Mouse (Mus musculus): ENCODE results near the gene Lamb3. TPM values are rescaled to one million over a fixed set of nuclear protein-coding genes. Genes with fewer than 3 reads are reported as not detected.

The Lamb3 gene
- polyA plus RNA-seq, 1 experiment from 2014 or later: 0.59 TPM

DNA sequence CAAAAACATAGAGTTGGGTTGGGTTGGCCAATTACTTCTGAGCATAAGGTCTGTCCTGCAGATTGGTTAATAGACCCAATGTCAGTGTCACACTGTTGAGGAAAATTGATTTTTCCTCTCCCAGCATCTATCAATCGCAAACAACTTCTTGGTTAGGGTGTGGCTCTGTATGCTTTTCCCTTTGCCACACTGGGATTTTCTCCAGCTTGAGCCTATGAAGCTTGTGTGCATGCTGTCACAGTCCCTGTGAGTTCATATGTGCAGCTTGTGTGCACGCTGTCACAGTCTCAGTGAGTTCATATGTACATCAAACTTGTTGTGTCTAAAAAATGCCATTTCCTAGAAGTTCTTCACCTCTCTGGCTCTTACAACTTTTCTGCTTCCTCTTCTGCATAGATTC lies 99.3 kb downstream of the Lamb3 start:
- H3K9me3 ChIP-seq (replicated peaks): no peaks in the 10 kb centered on the region
- no peaks in the 10 kb centered on the region for H3K4me1 ChIP-seq
- no peak overlapping the region for H3K4me3 ChIP-seq (replicated peaks)
- H3K27me3 ChIP-seq (replicated peaks): no peaks in the 10 kb centered on the region
- no peak overlapping the region for H3K4me2 ChIP-seq
- no peak overlapping the region for H3K27ac ChIP-seq (replicated peaks)
- no peak overlapping the region for H3K9ac ChIP-seq (replicated peaks)
- WGBS: 93% methylated on average over 2 of the region's 2 CpGs
- H3K36me3 ChIP-seq: no peaks in the 10 kb centered on the region
- ATAC-seq (ENCODE audit: low FRiP score): no peak

DNA sequence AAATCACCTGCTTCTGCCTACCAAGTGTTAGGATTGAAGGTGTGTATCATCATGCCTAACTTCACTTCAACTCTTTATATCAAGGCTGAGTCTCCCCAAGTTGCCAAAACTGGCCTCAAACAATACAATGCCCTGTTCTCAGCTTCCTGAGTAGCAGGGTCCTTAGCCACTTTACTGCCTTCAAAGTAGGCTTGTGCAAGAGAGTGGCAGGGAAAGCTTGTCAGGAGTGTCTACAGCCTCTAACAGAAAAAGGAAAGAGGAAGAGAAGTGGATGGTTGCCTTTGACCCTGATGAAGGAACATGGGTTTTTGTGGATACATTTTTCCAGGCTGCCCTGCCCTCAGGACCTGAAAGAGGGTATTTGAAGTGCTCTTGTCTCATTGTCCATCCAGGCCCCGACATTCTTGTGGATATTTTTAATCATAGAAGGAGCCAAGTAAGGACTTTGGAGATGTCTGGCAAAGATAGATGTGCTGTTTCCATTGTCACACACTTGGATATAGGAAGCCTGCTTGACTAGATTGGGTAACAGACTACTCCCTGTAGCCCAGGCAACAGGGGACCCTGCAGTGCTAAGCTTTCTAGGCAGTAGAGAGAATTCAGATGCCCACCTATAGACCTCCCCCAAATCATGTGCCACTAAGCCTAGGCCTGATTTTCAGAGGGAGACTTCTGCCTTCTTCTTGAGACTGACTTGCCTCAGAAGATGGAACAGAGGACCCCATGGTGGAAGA lies 102.5 kb downstream of the Lamb3 start:
- H3K9ac ChIP-seq (replicated peaks): no peak overlapping the region
- no peak overlapping the region for H3K4me2 ChIP-seq
- 86% methylated on average over 1 of the region's 1 CpGs for WGBS
- ATAC-seq (ENCODE audit: low FRiP score): no peak
- no peaks in the 10 kb centered on the region for H3K27me3 ChIP-seq (replicated peaks)
- no peaks in the 10 kb centered on the region for H3K36me3 ChIP-seq
- no peaks in the 10 kb centered on the region for H3K9me3 ChIP-seq (replicated peaks)
- no peak overlapping the region for H3K4me3 ChIP-seq (replicated peaks)
- H3K27ac ChIP-seq (replicated peaks): no peak overlapping the region
- no peaks in the 10 kb centered on the region for H3K4me1 ChIP-seq

DNA sequence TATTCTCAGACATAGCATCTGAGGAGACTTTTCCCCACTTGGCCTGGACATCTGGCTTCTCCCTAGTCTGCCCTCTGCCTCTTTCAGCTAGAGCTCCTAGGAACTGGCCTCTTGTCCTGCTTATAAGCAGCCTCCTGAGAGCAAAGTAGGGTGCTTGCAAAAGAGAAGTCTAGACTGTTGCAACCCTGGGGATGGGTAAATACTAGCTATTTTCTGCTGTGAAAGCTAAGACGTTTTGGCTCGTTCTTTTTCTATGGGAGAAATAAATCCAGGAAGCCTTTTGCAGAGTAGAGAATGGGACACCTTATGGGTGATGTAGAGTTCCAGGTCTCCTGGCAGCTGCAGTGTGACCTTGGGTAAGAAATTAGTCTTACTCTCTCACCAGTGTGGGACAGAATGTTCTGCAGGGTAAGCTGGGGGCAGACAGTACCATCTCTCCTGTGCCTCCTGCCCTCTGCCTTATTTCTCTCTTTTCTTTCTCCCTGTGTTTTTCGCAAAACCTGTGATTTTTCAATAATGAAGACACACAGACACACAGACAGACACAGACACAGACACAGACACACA lies 103.1 kb downstream of the Lamb3 start:
- Histone ChIP-seq H3K4me1 (no peaks in the 10 kb centered on the region), H3K4me2 (no peak overlapping the region), H3K36me3 (no peaks in the 10 kb centered on the region), H3K9ac (replicated peaks) (no peak overlapping the region), H3K27ac (replicated peaks) (no peak overlapping the region), H3K4me3 (replicated peaks) (no peak overlapping the region), H3K27me3 (replicated peaks) (no peaks in the 10 kb centered on the region), H3K9me3 (replicated peaks) (no peaks in the 10 kb centered on the region)
- ATAC-seq (ENCODE audit: low FRiP score): no peak
- 86% methylated on average over 3 of the region's 3 CpGs for WGBS

DNA sequence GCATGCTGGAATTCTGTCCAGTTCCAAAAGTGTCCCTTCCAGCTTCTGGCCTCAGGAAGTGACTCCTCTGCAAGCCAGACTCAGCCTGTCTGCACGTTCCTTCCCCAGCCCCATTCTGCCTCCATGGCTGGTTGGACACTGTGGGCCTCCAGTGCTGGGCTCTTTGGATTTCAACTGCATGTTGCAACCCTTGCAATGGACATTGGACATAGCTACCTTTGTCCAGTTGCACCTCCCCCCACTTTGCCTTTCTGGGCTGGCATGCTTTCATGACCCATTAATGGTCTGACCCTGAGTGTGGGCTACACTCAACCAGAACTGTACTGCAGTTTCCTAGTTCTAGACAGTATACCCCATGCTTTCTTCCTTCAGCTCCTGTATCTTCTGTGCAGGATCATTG lies 104.1 kb downstream of the Lamb3 start:
- H3K27me3 ChIP-seq (replicated peaks): no peaks in the 10 kb centered on the region
- H3K9ac ChIP-seq (replicated peaks): no peak overlapping the region
- WGBS: 63% methylated on average over 1 of the region's 1 CpGs
- no peak for ATAC-seq (ENCODE audit: low FRiP score)
- H3K4me3 ChIP-seq (replicated peaks): no peak overlapping the region
- no peaks in the 10 kb centered on the region for H3K9me3 ChIP-seq (replicated peaks)
- H3K27ac ChIP-seq (replicated peaks): no peak overlapping the region
- H3K4me1 ChIP-seq: peaks cover 6% of the 10 kb centered on the region; the same call in 1 of the 2 replicates
- H3K36me3 ChIP-seq: no peaks in the 10 kb centered on the region
- no peak overlapping the region for H3K4me2 ChIP-seq

DNA sequence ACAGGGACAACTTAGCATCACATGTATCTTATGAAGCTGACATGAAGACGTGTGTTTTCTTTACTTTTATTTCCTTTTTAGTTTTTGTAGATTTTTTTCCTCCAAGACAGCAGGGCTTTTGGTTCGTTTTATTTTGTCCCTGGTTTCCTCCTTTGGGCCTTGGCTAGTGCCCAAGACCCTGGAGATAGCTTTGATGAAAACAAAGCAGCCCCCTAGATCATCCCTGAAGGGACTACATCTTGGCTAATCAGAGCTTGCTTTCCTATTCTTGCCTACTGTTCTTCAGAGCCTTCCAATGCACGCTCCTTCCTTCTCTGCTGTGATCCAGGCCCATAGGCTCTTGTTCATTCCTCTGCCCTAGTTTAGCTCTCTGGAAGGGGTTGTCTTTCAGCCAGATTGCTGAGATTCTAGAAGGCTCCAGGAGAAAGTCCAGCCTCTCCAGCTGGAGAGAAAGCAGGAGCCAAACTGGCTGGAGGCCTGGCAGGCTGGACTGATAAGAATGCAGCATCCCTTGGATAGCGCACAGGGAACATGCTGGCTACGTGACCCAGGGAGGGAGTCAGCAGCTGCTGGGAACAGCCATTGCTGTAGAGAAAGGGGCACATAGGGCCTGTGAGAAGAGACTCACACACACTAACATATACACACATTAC lies 108.3 kb downstream of the Lamb3 start:
- 71% methylated on average over 5 of the region's 5 CpGs for WGBS
- H3K36me3 ChIP-seq: no peaks in the 10 kb centered on the region
- no peak overlapping the region for H3K4me2 ChIP-seq
- ATAC-seq (ENCODE audit: low FRiP score): no peak
- peaks cover 11% of the 10 kb centered on the region; the same call in 1 of the 2 replicates for H3K4me1 ChIP-seq
- no peaks in the 10 kb centered on the region for H3K27me3 ChIP-seq (replicated peaks)
- no peak overlapping the region for H3K4me3 ChIP-seq (replicated peaks)
- H3K9me3 ChIP-seq (replicated peaks): no peaks in the 10 kb centered on the region
- H3K9ac ChIP-seq (replicated peaks): no peak overlapping the region
- no peak overlapping the region for H3K27ac ChIP-seq (replicated peaks)

DNA sequence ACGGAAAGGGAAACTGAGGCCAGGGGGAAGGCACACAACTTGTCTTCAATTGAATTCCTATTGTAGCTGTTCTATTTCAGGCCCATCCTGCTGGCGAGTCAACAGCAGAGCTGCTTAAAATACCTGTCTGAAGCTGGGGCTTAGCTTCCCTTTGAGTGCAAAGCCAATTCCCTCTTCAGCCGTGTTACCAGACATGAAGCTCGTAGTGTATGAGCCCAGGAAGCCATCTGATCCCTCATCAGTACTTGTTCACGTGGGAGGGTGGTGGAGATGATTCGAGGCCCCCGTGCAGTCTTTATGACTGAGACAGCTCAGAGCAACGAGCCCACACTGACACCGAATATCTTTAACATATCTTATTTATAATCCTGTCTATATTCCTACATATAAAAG lies 108.9 kb downstream of the Lamb3 start:
- H3K4me3 ChIP-seq (replicated peaks): no peak overlapping the region
- no peak overlapping the region for H3K27ac ChIP-seq (replicated peaks)
- WGBS: 70% methylated on average over 9 of the region's 9 CpGs
- no peaks in the 10 kb centered on the region for H3K27me3 ChIP-seq (replicated peaks)
- no peak overlapping the region for H3K9ac ChIP-seq (replicated peaks)
- no peak overlapping the region for H3K4me2 ChIP-seq
- no peaks in the 10 kb centered on the region for H3K9me3 ChIP-seq (replicated peaks)
- H3K36me3 ChIP-seq: no peaks in the 10 kb centered on the region
- ATAC-seq (ENCODE audit: low FRiP score): no peak
- peaks cover 11% of the 10 kb centered on the region; the same call in 1 of the 2 replicates for H3K4me1 ChIP-seq

DNA sequence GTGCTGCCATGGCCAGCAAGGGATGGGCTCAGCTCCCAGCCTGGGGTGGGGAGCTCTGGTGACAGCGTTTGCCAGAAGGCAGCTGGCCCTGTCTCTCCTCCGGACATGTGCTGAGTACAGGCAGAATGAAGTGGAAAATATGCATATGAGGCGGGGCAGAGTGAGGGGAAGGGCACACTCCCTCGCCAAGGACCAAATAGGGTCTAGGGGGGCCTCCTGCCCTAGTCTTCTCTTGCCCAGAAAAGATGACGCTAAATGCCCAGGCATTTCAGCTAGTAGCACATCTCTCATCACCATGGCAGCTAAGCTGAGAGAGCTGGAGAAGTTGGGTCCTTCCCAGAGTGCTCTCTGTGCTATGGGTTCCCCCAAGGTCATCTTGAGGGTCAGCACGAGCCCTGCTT lies 109.7 kb downstream of the Lamb3 start:
- 43% methylated on average over 6 of the region's 6 CpGs for WGBS
- no peak overlapping the region for H3K27ac ChIP-seq (replicated peaks)
- no peak overlapping the region for H3K9ac ChIP-seq (replicated peaks)
- no peaks in the 10 kb centered on the region for H3K9me3 ChIP-seq (replicated peaks)
- peaks cover 11% of the 10 kb centered on the region; the same call in 1 of the 2 replicates for H3K4me1 ChIP-seq
- H3K27me3 ChIP-seq (replicated peaks): no peaks in the 10 kb centered on the region
- ATAC-seq (ENCODE audit: low FRiP score): no peak
- H3K4me2 ChIP-seq: no peak overlapping the region
- H3K36me3 ChIP-seq: no peaks in the 10 kb centered on the region
- no peak overlapping the region for H3K4me3 ChIP-seq (replicated peaks)

DNA sequence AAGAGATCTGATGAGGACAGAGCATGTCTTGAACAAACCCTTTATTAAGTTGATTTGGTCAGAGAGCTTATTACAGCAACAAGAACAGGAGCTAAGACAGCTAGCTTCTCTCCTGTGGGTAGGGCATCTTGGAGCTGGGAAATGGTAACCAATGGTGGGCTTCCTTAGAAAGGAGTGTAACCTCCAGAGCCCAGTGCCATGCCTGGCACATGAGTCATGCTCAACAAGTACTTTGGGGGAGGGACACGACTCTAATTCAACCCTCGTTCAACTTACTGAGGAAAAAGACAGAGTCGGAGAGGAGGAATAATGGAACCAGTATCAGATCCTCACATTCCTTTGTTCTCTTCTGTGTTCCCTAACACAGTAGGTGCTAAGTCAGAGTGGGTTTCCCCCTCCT lies 112.2 kb downstream of the Lamb3 start:
- Histone ChIP-seq H3K27ac (replicated peaks) (no peak overlapping the region), H3K27me3 (replicated peaks) (no peaks in the 10 kb centered on the region), H3K4me3 (replicated peaks) (no peak overlapping the region), H3K4me2 (no peak overlapping the region), H3K9me3 (replicated peaks) (no peaks in the 10 kb centered on the region), H3K9ac (replicated peaks) (no peak overlapping the region), H3K36me3 (no peaks in the 10 kb centered on the region), H3K4me1 (peaks cover 11% of the 10 kb centered on the region; the same call in 1 of the 2 replicates)
- 54% methylated on average over 3 of the region's 3 CpGs for WGBS
- ATAC-seq (ENCODE audit: low FRiP score): no peak

DNA sequence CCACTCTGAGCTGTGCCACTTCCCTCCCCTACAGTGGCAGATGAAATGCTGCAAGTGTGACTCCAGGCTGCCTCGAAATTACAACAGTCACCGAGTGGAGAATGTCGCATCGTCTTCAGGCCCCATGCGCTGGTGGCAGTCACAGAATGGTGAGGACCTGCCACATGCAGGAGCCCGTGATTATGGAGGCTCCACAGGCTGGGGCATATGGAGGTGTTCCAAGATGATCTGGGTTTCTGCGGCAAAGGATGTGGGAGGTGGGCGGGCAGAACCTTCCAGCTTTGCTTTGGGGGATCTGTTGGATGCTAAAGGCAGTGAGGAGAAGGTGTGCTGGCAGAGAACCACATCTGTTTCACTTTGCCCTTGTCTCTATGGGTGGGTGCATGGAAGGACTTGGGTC lies 112.9 kb downstream of the Lamb3 start:
- Histone ChIP-seq H3K36me3 (no peaks in the 10 kb centered on the region), H3K4me1 (peaks cover 11% of the 10 kb centered on the region; the same call in 1 of the 2 replicates), H3K27me3 (replicated peaks) (no peaks in the 10 kb centered on the region), H3K4me2 (no peak overlapping the region), H3K9ac (replicated peaks) (no peak overlapping the region), H3K9me3 (replicated peaks) (no peaks in the 10 kb centered on the region), H3K4me3 (replicated peaks) (no peak overlapping the region), H3K27ac (replicated peaks) (no peak overlapping the region)
- no peak for ATAC-seq (ENCODE audit: low FRiP score)
- 87% methylated on average over 8 of the region's 8 CpGs for WGBS

DNA sequence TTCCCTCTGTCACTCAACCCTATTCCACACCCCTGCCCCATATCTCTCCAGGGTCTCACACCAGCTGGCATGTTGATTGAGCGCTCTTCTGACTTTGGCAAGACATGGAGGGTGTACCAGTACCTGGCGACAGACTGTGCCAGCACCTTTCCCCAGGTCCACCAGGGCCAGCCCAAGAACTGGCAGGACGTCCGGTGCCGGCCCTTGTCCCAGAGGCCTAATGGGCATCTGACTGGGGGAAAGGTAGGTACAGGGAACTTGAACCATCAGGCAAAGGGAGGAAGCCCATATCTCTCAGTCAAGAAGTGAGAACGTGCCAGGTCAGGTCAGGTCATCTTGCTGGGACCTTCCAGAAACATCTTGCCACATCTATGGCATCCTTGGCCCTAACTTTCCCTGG lies 116.2 kb downstream of the Lamb3 start:
- Histone ChIP-seq H3K9ac (replicated peaks) (no peak overlapping the region), H3K36me3 (no peaks in the 10 kb centered on the region), H3K9me3 (replicated peaks) (no peaks in the 10 kb centered on the region), H3K27ac (replicated peaks) (no peak overlapping the region), H3K4me3 (replicated peaks) (no peak overlapping the region), H3K27me3 (replicated peaks) (no peaks in the 10 kb centered on the region), H3K4me2 (no peak overlapping the region), H3K4me1 (peaks cover 6% of the 10 kb centered on the region; the same call in 1 of the 2 replicates)
- ATAC-seq (ENCODE audit: low FRiP score): no peak
- WGBS: 92% methylated on average over 6 of the region's 6 CpGs

DNA sequence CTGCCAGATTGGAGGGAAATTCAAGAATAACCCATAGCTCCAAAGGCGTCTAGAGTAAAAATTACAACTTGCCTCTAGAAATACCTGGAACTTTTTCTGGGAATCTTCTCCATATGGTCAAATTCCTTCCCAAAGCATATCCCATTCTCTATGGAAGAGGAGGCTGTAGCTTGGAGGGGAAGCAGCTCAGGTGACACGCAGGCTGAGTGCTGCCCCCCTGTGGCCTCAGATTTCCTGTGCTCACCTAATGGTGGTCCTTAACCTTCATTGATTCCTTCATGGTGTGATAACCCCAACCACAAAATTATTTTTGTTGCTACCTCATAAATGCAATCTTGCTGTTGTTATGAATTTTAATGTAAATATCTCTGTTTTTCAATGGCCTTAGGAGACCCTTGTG lies 116.7 kb downstream of the Lamb3 start:
- 39% methylated on average over 2 of the region's 2 CpGs for WGBS
- Histone ChIP-seq H3K4me2 (no peak overlapping the region), H3K4me3 (replicated peaks) (no peak overlapping the region)

DNA sequence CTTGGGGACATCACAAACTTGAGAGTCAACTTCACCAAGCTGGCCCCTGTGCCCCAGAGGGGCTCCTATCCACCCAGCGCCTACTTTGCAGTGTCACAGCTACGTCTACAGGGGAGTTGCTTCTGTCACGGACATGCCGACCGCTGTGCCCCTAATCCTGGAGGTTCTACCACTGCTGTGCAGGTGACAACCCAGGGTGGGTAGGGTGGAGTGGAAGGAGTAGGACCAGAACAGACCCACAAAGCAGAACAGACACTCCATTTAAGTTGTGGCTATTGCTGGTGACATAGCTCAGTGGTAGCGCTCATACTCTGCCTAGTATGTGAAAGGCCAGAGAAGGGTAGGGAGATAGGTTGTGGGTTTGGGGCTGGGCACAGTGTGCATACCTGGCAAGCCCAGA lies 118.4 kb downstream of the Lamb3 start:
- Histone ChIP-seq H3K4me2 (no peak overlapping the region), H3K27me3 (replicated peaks) (no peaks in the 10 kb centered on the region), H3K9me3 (replicated peaks) (no peaks in the 10 kb centered on the region), H3K4me1 (peaks cover 6% of the 10 kb centered on the region; the same call in 1 of the 2 replicates), H3K4me3 (replicated peaks) (no peak overlapping the region), H3K9ac (replicated peaks) (no peak overlapping the region), H3K36me3 (no peaks in the 10 kb centered on the region), H3K27ac (replicated peaks) (no peak overlapping the region)
- 92% methylated on average over 6 of the region's 6 CpGs for WGBS
- no peak for ATAC-seq (ENCODE audit: low FRiP score)

More for the DNA sequence above, 116.7 kb downstream of the Lamb3 start:
- H3K9me3 ChIP-seq (replicated peaks): no peaks in the 10 kb centered on the region
- peaks cover 6% of the 10 kb centered on the region; the same call in 1 of the 2 replicates for H3K4me1 ChIP-seq
- no peak for ATAC-seq (ENCODE audit: low FRiP score)
- H3K9ac ChIP-seq (replicated peaks): no peak overlapping the region
- H3K36me3 ChIP-seq: no peaks in the 10 kb centered on the region
- no peaks in the 10 kb centered on the region for H3K27me3 ChIP-seq (replicated peaks)
- H3K27ac ChIP-seq (replicated peaks): no peak overlapping the region
